Comparison of ENCODE assay signal across 9 mouse cellular contexts in genomic region chr10:99165751-99166282, GRCm38 (mm10). TPM values are rescaled to one million over a fixed set of nuclear protein-coding genes. Genes with fewer than 3 reads are reported as not detected.
DNase-seq lines count a peak whose midpoint lies in the region; ATAC-seq lines count a peak whose summit lies in the region.
"Had no signal": no experiment of that assay in that cellular context is flagged by ENCODE, and none has a peak within 500 bp of the region (broad histone marks: within the 10 kb centered on the region; RNA-seq: fewer than 3 reads in every experiment).

No protein-coding gene starts in this region.

- 50% methylated on average over 7 of the region's 7 CpGs for WGBS in heart, embryonic 15.5 days
- 17% methylated on average over 7 of the region's 7 CpGs for WGBS in large intestine, adult 2 months
- WGBS in stomach, embryonic 14.5 days = 53% methylated on average over 7 of the region's 7 CpGs

- 0 out of 2 replicates have a peak, but pooled peaks cover under 1% of the 10 kb centered on the region for H3K36me3 ChIP-seq in heart, embryonic 15.5 days
- no peaks in the 10 kb centered on the region for H3K36me3 ChIP-seq in stomach, embryonic 14.5 days (ENCODE audit: control insufficient read depth, insufficient read depth, low read length)

- no peaks in the 10 kb centered on the region for H3K9me3 ChIP-seq in heart, embryonic 15.5 days (replicated peaks)
- no peaks in the 10 kb centered on the region for H3K9me3 ChIP-seq in stomach, embryonic 14.5 days (ENCODE audit: control insufficient read depth, low read depth, low read length)
- H3K9me3 ChIP-seq: limb, embryonic 13.5 days had no signal

- ATAC-seq in heart, embryonic 15.5 days (replicated peaks; ENCODE audit: insufficient number of reproducible peaks, insufficient read depth, low FRiP score, low read depth) = no peak
- no peak for ATAC-seq in stomach, embryonic 14.5 days (ENCODE audit: insufficient number of reproducible peaks, insufficient read depth, low FRiP score, low read depth)

- no peak overlapping the region for H3K9ac ChIP-seq in heart, embryonic 15.5 days
- H3K9ac ChIP-seq in stomach, embryonic 14.5 days (replicated peaks; ENCODE audit: low read depth, low read length) = no peak overlapping the region
- H3K9ac ChIP-seq: limb, embryonic 13.5 days had no signal

- no peak overlapping the region for H3K4me3 ChIP-seq in heart, embryonic 15.5 days
- H3K4me3 ChIP-seq in stomach, embryonic 14.5 days (ENCODE audit: low read depth, low read length) = no peak overlapping the region
- H3K4me3 ChIP-seq: limb, embryonic 13.5 days had no signal

- no peaks in the 10 kb centered on the region for H3K27me3 ChIP-seq in heart, embryonic 15.5 days
- H3K27me3 ChIP-seq in stomach, embryonic 14.5 days (ENCODE audit: control insufficient read depth, insufficient read depth, low read length) = no peaks in the 10 kb centered on the region
- H3K27me3 ChIP-seq: limb, embryonic 13.5 days had no signal

- no peak overlapping the region for H3K4me2 ChIP-seq in heart, embryonic 15.5 days
- no peak overlapping the region for H3K4me2 ChIP-seq in stomach, embryonic 14.5 days (replicated peaks; ENCODE audit: low read depth, low read length)
- H3K4me2 ChIP-seq: limb, embryonic 13.5 days had no signal

- H3K27ac ChIP-seq in heart, embryonic 15.5 days = peak overlapping the region; percentile 46
- peak overlapping the region; percentile 22; the same call in 1 of the 2 replicates for H3K27ac ChIP-seq in stomach, embryonic 14.5 days (ENCODE audit: low read length)
- H3K27ac ChIP-seq: limb, embryonic 13.5 days had no signal

- peaks cover 31% of the 10 kb centered on the region for H3K4me1 ChIP-seq in heart, embryonic 15.5 days (replicated peaks)
- 0 out of 2 replicates have a peak, but pooled peaks cover 10% of the 10 kb centered on the region for H3K4me1 ChIP-seq in stomach, embryonic 14.5 days (ENCODE audit: control insufficient read depth, insufficient read depth, low read length)

- peak; percentile 9 to 30 for DNase-seq in spleen, postnatal 36 days (ENCODE audit: low spot score in 2 of 2)
- no peak for DNase-seq in spleen, postnatal 14 days (ENCODE audit: low spot score in 2 of 2)
- peak; percentile 51 for DNase-seq in large intestine, adult 2 months (ENCODE audit: low read depth, low spot score)
- no peak for DNase-seq in adrenal gland, postnatal 36 days
- no peak for DNase-seq in right cerebral cortex, postnatal 4 days
- DNase-seq in adrenal gland, adult 2 months = no peak

RNA-seq across cellular contexts. Expression of gene Phxr2, which starts 39.7 kb away (rescaled TPM):
- polyA plus RNA-seq in heart, embryonic 15.5 days (2015; fragmentation: Nextera tagmentation; extraction: Ambion mirVana) = not detected in 2 replicates
- not detected in 2 replicates for polyA plus RNA-seq in large intestine, adult 2 months (2012; rRNA removed)
- polyA plus RNA-seq in stomach, embryonic 14.5 days (2014; fragmentation: Nextera tagmentation; extraction: Ambion mirVana) = not detected in 2 replicates
- not detected for total RNA-seq in adrenal gland, postnatal 36 days (2021)
- not detected for total RNA-seq in adrenal gland, adult 2 months (2021)
- not detected in 2 replicates for polyA plus RNA-seq in adrenal gland, adult 2 months (2012; rRNA removed)
- polyA plus RNA-seq: limb, embryonic 13.5 days had no signal

RNA-seq across cellular contexts. Expression of gene Galnt4, which starts 57.9 kb away (rescaled TPM):
- 5.5 and 7.4 TPM in 2 replicates for polyA plus RNA-seq in heart, embryonic 15.5 days (2015; fragmentation: Nextera tagmentation; extraction: Ambion mirVana)
- 10.0 and 10.5 TPM in 2 replicates for polyA plus RNA-seq in large intestine, adult 2 months (2012; rRNA removed)
- polyA plus RNA-seq in stomach, embryonic 14.5 days (2014; fragmentation: Nextera tagmentation; extraction: Ambion mirVana) = 27.1 and 31.5 TPM in 2 replicates
- 1 to 10 TPM; 6.0 to 7.1 TPM for total RNA-seq in adrenal gland, postnatal 36 days (2021)
- total RNA-seq in adrenal gland, adult 2 months (2021) = 1 to 10 TPM; 5.6 to 7.0 TPM
- 0.35 and 0.83 TPM in 2 replicates for polyA plus RNA-seq in adrenal gland, adult 2 months (2012; rRNA removed)

RNA-seq across cellular contexts. Expression of gene Poc1b, which starts 59.0 kb away (rescaled TPM):
- 7.2 and 10.6 TPM in 2 replicates for polyA plus RNA-seq in heart, embryonic 15.5 days (2015; fragmentation: Nextera tagmentation; extraction: Ambion mirVana)
- 12.3 and 14.9 TPM in 2 replicates for polyA plus RNA-seq in large intestine, adult 2 months (2012; rRNA removed)
- 24.9 and 27.4 TPM in 2 replicates for polyA plus RNA-seq in stomach, embryonic 14.5 days (2014; fragmentation: Nextera tagmentation; extraction: Ambion mirVana)
- total RNA-seq in adrenal gland, postnatal 36 days (2021) = 10 to 100 TPM; 15.3 to 15.7 TPM
- total RNA-seq in adrenal gland, adult 2 months (2021) = 10 to 100 TPM; 13.5 to 17.0 TPM
- polyA plus RNA-seq in adrenal gland, adult 2 months (2012; rRNA removed) = 3.7 and 3.8 TPM in 2 replicates

Comparison
In these comparisons a context has a peak if more than half of its experiments do, and no peak if none do; other contexts are left out.
1. DNase-seq: peak in spleen, postnatal 36 days (2 of 2) and large intestine, adult 2 months (single experiment); none in spleen, postnatal 14 days (0 of 2), adrenal gland, postnatal 36 days (0 of 2), right cerebral cortex, postnatal 4 days (single experiment) and adrenal gland, adult 2 months (single experiment).